Mouse (Mus musculus) liver, embryonic 15.5 days (tissue): ENCODE results near the gene Ptprk. TPM values are rescaled to one million over a fixed set of nuclear protein-coding genes. Genes with fewer than 3 reads are reported as not detected.

Experiments used
- ATAC-seq: fragments of 200-750 bp; cut with Nextera tagmentation; 2 replicates; pipeline ENCODE4 v1.8.0; 2017; ENCODE audit warnings: moderate number of reproducible peaks, mild to moderate bottlenecking, moderate library complexity; ENCODE audit not compliant: insufficient read depth
- H3K27ac ChIP-seq: fragments of 300-500 bp; sonication (generic); replicated peaks from 2 replicates; pipeline ENCODE4 v1.5.1; 2015; ENCODE audit warnings: mild to moderate bottlenecking, inconsistent platforms
- H3K27me3 ChIP-seq: fragments of 300-500 bp; sonication (generic); 2 replicates; pipeline ENCODE4 v1.6.1; 2015; ENCODE audit warnings: mild to moderate bottlenecking, inconsistent platforms
- H3K36me3 ChIP-seq: fragments of 300-500 bp; sonication (generic); replicated peaks from 2 replicates; pipeline ENCODE4 v1.6.1; 2015; ENCODE audit warnings: moderate library complexity, mild to moderate bottlenecking, inconsistent platforms
- H3K4me1 ChIP-seq: fragments of 300-500 bp; sonication (generic); replicated peaks from 2 replicates; pipeline ENCODE4 v1.6.1; 2015; ENCODE audit warnings: inconsistent platforms
- H3K4me2 ChIP-seq: fragments of 300-500 bp; sonication (generic); 2 replicates; pipeline ENCODE4 v1.6.1; 2015; ENCODE audit warnings: moderate library complexity, mild to moderate bottlenecking, inconsistent platforms
- H3K4me3 ChIP-seq: fragments of 300-500 bp; sonication (generic); replicated peaks from 2 replicates; pipeline ENCODE4 v1.5.1; 2015; ENCODE audit warnings: mild to moderate bottlenecking, inconsistent platforms
- H3K9ac ChIP-seq: fragments of 300-500 bp; sonication (generic); 2 replicates; pipeline ENCODE4 v1.6.1; 2015; ENCODE audit warnings: moderate library complexity, mild to moderate bottlenecking, inconsistent platforms
- H3K9me3 ChIP-seq: fragments of 300-500 bp; sonication (generic); replicated peaks from 2 replicates; pipeline ENCODE4 v1.6.1; 2016; ENCODE audit warnings: inconsistent platforms
- WGBS: fragments of 180-500 bp; shearing (Covaris S2); methylation state at CpG from one replicate; pipeline ENCODE4 v1.1.7; 2015; ENCODE audit warnings: mixed read lengths; ENCODE audit not compliant: insufficient replicate concordance; 5-methylcytosine and 5-hydroxymethylcytosine counted together
- polyA plus RNA-seq: library from polyadenylated mRNA; unstranded; fragments of >200 nt; fragmentation: Nextera tagmentation; extraction: Ambion mirVana; gene quantifications from 2 replicates; pipeline ENCODE4 v1.2.1, GENCODE M21; 2015

Gene Ptprk
- 5.4 and 7.2 TPM in 2 replicates for polyA plus RNA-seq

GRCm38 (mm10) chr10:28074653-28075451, at the start of gene Ptprk:
Gene Ptprk (plus strand): TSS chr10:28074820.
- Histone ChIP-seq H3K36me3 (no peaks in the 10 kb centered on the region), H3K4me3 (peak within 1 kb of the TSS; percentile 58), H3K9me3 (no peaks in the 10 kb centered on the region), H3K4me2 (peak within 1 kb of the TSS; percentile 62), H3K27ac (peak within 1 kb of the TSS; percentile 69), H3K4me1 (no peaks in the 10 kb centered on the region), H3K27me3 (peaks cover 41% of the 10 kb centered on the region), H3K9ac (peak within 1 kb of the TSS; percentile 37; the same call in 1 of the 2 replicates)
- 1% methylated on average over 77 of the region's 77 CpGs for WGBS
- ATAC-seq, result peak; percentile 90

DNA sequence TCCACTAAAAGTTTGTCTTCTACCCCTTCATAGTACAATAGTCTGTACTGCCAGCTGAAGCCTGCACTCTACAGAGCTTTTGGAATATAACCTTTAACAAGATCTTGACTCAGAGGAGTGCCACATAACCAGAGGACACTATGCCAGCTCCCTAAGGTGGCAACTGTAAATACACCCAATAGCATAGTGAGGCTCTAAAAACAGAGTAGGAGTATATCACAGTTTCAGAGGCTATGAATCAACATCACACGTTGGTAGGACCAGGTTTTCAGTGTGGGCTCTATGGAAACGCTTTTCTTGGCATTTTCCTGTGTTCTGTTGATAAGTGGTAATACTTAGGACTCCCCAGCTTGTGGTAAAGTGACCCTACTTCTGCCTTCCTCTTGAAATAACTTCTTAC, 46.8 kb upstream of the Ptprk start:
- Histone ChIP-seq H3K27ac (no peak overlapping the region), H3K4me2 (no peak overlapping the region), H3K36me3 (no peaks in the 10 kb centered on the region), H3K9me3 (no peaks in the 10 kb centered on the region), H3K4me3 (no peak overlapping the region), H3K27me3 (no peaks in the 10 kb centered on the region), H3K4me1 (no peaks in the 10 kb centered on the region), H3K9ac (no peak overlapping the region)
- no peak for ATAC-seq
- WGBS, result 24% methylated on average over 2 of the region's 2 CpGs

DNA sequence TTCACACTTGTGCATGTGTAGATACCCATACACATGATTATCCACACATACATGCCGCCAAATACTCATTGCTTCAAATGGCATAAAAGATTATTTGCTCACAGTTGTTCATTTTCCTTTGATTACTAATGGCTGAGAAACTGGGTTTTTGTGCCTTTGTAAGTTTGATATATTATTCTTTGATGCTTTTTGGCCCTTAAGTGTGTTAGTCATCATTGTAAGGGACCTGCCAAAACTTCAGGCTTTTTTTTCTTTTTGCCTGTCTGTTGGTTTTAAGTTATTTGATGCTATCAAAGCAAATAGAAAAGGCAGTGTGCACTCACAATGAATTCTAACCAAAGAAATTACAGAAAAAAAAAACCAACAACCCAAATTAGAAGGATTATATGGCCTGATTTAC, 38.2 kb upstream of the Ptprk start:
- no peaks in the 10 kb centered on the region for H3K36me3 ChIP-seq
- ATAC-seq, result no peak
- H3K9me3 ChIP-seq, result no peaks in the 10 kb centered on the region
- no peak overlapping the region for H3K4me3 ChIP-seq
- H3K9ac ChIP-seq, result no peak overlapping the region
- no peak overlapping the region for H3K27ac ChIP-seq
- H3K4me2 ChIP-seq, result no peak overlapping the region
- H3K27me3 ChIP-seq, result no peaks in the 10 kb centered on the region
- 71% methylated on average over 1 of the region's 1 CpGs for WGBS
- H3K4me1 ChIP-seq, result no peaks in the 10 kb centered on the region

GRCm38 (mm10) chr10:28054764-28055163, 19.9 kb upstream of the Ptprk start:
- no peaks in the 10 kb centered on the region for H3K4me1 ChIP-seq
- H3K9ac ChIP-seq, result no peak overlapping the region
- no peak overlapping the region for H3K4me2 ChIP-seq
- ATAC-seq, result no peak
- no peak overlapping the region for H3K27ac ChIP-seq
- no peaks in the 10 kb centered on the region for H3K36me3 ChIP-seq
- 58% methylated on average over 4 of the region's 4 CpGs for WGBS
- no peaks in the 10 kb centered on the region for H3K27me3 ChIP-seq
- H3K9me3 ChIP-seq, result no peaks in the 10 kb centered on the region
- H3K4me3 ChIP-seq, result no peak overlapping the region

DNA sequence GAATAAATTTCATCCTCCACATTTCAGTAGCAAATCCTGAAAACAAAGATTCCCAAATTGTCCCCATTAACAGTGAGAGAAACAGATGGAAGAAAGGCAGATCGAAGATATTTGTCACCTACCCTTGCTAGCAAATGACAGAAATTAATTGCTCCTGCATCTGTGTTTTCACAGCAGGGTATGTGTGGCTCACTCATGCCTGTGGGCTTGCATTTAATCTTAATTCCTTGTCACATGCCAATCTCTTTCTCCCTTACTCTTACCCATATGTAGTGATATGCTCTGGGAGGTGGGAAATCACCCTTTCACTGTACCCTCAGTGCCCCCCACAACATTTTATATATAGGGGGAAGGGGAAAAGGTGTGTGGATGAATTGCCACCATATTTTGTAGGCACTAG, 15.4 kb upstream of the Ptprk start:
- H3K4me3 ChIP-seq, result no peak overlapping the region
- H3K9me3 ChIP-seq, result no peaks in the 10 kb centered on the region
- no peaks in the 10 kb centered on the region for H3K27me3 ChIP-seq
- H3K4me2 ChIP-seq, result no peak overlapping the region
- H3K36me3 ChIP-seq, result no peaks in the 10 kb centered on the region
- WGBS, result 41% methylated on average over 1 of the region's 1 CpGs
- H3K27ac ChIP-seq, result no peak overlapping the region
- no peak for ATAC-seq
- H3K9ac ChIP-seq, result no peak overlapping the region
- H3K4me1 ChIP-seq, result no peaks in the 10 kb centered on the region

DNA sequence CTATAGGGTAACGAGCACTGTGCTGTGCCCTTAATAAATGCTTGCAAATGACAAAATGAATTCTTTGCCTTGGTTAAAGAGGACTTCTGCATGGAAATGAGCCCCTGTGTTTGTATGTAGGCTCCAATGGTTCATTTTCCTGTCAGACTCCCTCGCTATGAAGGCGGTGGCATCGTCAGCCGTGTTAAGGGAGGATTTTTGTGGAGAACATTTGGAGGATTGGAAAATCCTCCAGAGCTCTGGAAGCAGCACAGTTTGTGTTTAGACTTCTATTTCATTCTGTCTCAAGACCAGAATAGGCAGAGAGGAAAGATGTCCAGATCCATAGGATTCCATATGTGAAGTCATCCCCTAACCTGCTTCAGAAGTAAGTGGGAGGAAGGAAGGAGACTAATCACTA, 6.6 kb upstream of the Ptprk start:
- no peaks in the 10 kb centered on the region for H3K36me3 ChIP-seq
- H3K4me3 ChIP-seq, result no peak overlapping the region
- WGBS, result 73% methylated on average over 5 of the region's 5 CpGs
- no peak overlapping the region for H3K4me2 ChIP-seq
- no peak overlapping the region for H3K27ac ChIP-seq
- H3K9me3 ChIP-seq, result no peaks in the 10 kb centered on the region
- H3K27me3 ChIP-seq, result 0 out of 2 replicates have a peak, but pooled peaks cover 1% of the 10 kb centered on the region
- H3K9ac ChIP-seq, result no peak overlapping the region
- no peaks in the 10 kb centered on the region for H3K4me1 ChIP-seq
- no peak for ATAC-seq

DNA sequence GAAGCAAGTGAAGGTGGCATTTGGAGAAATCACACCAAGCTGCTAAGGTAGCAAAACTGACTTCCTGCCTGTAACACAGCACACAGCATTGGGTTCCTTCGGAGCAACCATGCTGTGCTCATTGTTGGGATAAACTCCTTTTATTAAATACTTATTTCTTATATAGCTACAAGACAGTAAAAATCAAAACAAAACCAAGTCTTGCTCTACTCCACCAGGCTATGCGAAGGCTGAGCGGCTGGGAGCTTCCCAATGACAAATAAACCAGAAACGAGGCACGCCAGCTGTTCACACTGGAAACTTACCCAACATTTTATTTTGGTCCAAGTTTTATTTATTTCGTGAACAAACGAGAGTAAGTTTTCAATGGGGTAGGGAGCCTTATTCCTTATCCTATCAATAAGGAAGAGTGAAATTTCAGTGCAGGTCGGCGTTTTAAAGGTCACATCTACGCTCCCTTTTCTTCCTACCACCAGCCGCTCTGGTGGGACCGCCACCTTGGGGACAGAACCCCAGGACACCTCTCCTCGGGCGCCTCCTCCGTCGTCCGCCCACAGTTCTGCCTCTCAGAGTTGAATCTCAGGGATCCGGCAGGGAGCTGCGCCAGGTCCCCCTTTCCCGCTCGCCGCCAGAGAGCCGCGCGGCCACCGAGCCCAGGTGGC, 498 bp upstream of the Ptprk start:
- no peaks in the 10 kb centered on the region for H3K4me1 ChIP-seq
- 0 out of 2 replicates have a peak overlapping the region, but pooled peaks have one; percentile 29 for H3K27ac ChIP-seq
- H3K9ac ChIP-seq, result peak overlapping the region; percentile 30; the same call in 1 of the 2 replicates
- H3K36me3 ChIP-seq, result no peaks in the 10 kb centered on the region
- WGBS, result under 1% methylated on average over 26 of the region's 26 CpGs
- H3K27me3 ChIP-seq, result peaks cover 41% of the 10 kb centered on the region
- ATAC-seq, result peak; percentile 38
- no peaks in the 10 kb centered on the region for H3K9me3 ChIP-seq
- peak overlapping the region; percentile 58 for H3K4me3 ChIP-seq
- H3K4me2 ChIP-seq, result peak overlapping the region; percentile 62

- Histone ChIP-seq H3K9me3 (no peaks in the 10 kb centered on the region), H3K4me2 (peak overlapping the region; percentile 62), H3K27ac (peak overlapping the region; percentile 69; the same call in 1 of the 2 replicates), H3K4me1 (no peaks in the 10 kb centered on the region), H3K9ac (peak overlapping the region; percentile 37; the same call in 1 of the 2 replicates), H3K4me3 (peak overlapping the region; percentile 58), H3K36me3 (no peaks in the 10 kb centered on the region), H3K27me3 (peaks cover 41% of the 10 kb centered on the region)
- WGBS, result 1% methylated on average over 22 of the region's 22 CpGs
- ATAC-seq, result no peak
Measured at GRCm38 (mm10) chr10:28075491-28076035, 943 bp downstream of the Ptprk start.

DNA sequence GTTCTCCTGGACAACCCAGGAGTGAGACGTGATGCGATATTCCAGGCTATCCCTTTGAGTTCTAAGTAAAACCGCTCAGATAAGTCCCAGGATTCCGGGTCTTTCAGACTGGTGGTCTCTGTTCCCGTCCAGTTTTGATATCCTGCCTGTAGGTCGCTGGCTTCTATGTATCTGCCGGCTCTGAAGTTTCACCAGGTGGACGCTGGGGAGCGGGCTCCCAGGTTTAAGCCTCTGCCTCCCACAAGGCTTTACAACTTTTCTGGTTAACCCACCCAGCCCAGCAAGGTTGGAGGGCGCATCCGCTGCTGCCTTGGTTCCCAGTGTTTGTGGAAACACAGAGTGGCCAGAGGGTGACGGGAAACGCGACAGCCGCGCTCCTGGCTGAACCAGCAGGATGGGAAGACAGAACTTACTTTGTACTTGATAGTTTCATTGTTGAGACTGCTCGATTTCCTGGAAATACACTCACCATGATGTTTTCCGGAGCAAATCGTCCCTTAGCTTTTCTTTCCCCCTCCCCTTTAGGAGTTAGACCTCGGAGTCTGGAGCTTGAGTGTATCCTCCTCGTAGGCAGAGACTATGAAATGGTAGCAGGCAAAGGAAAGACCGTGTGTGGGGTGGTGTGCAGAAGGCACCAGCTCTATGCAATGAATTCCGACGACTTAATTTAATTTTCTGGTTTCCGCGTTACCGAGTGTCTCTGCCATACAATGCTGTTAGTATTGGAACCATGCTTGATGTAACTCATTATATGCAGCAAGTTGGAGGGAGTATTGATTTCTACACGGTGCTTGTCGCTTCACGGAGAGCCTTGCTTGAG, 1.6 kb downstream of the Ptprk start:
- 0 out of 2 replicates have a peak overlapping the region, but pooled peaks have one; percentile 16 for H3K9ac ChIP-seq
- peak overlapping the region; percentile 58 for H3K4me3 ChIP-seq
- ATAC-seq, result no peak
- H3K9me3 ChIP-seq, result no peaks in the 10 kb centered on the region
- peak overlapping the region; percentile 62 for H3K4me2 ChIP-seq
- H3K36me3 ChIP-seq, result no peaks in the 10 kb centered on the region
- H3K4me1 ChIP-seq, result no peaks in the 10 kb centered on the region
- WGBS, result 11% methylated on average over 30 of the region's 30 CpGs
- H3K27ac ChIP-seq, result no peak overlapping the region
- peaks cover 41% of the 10 kb centered on the region for H3K27me3 ChIP-seq

DNA sequence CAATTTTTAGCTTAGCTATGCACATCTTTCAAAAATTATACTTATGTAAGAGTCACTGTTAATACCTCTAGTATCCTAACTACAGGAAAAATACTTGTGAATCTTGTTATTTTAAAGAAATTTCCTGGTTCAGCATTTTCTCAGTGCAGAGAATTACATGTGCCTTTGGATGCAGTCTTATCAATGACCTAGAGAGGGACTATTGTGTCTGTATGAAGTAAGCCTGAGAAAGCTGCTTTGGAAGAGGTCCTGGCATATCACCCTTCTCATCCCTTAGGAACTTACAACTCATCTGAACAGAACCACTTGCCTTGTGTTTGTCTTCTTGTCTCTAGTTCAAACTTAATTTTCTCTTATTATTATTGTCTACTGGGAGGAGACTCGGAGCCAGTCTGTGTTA, 3.6 kb downstream of the Ptprk start:
- Histone ChIP-seq H3K4me1 (no peaks in the 10 kb centered on the region), H3K4me2 (no peak overlapping the region), H3K9me3 (no peaks in the 10 kb centered on the region), H3K36me3 (no peaks in the 10 kb centered on the region), H3K4me3 (no peak overlapping the region), H3K27ac (no peak overlapping the region), H3K27me3 (peaks cover 37% of the 10 kb centered on the region), H3K9ac (no peak overlapping the region)
- 73% methylated on average over 1 of the region's 1 CpGs for WGBS
- ATAC-seq, result no peak
